Mouse (Mus musculus) kidney, adult 2 months (tissue): ENCODE data around the gene Nek10. TPM values are rescaled to one million over a fixed set of nuclear protein-coding genes. Genes with fewer than 3 reads are reported as not detected.
A peak's percentile ranks its signal among the peaks of the same experiment; 100 is the strongest.
"Not testable (repeated sequence)": the region's sequence is repeated elsewhere in the genome, so short reads cannot be mapped to it uniquely, and the experiment has no call there.

Experiments used
- DNase-seq: peaks from one replicate; pipeline ENCODE4 v3.0.0; 2021
- H3K27ac ChIP-seq: fragments of 200-500 bp; 2 replicates; pipeline ENCODE4 v1.5.1; 2012; ENCODE audit warnings: low read depth, low read length, control low read depth, inconsistent platforms; ENCODE audit not compliant: insufficient read depth
- H3K27me3 ChIP-seq: fragments of 200-500 bp; replicated peaks from 2 replicates; pipeline ENCODE4 v1.6.1; 2012; ENCODE audit warnings: mild to moderate bottlenecking, moderate library complexity, low read length, inconsistent platforms; ENCODE audit not compliant: control insufficient read depth, insufficient read depth
- H3K36me3 ChIP-seq: fragments of 200-500 bp; 2 replicates; pipeline ENCODE4 v1.6.1; 2012; ENCODE audit warnings: mild to moderate bottlenecking, moderate library complexity, low read length, inconsistent platforms; ENCODE audit not compliant: control insufficient read depth, insufficient read depth
- H3K4me1 ChIP-seq: fragments of 200-500 bp; 2 replicates; pipeline ENCODE4 v1.6.1; 2011; ENCODE audit warnings: low read length; ENCODE audit not compliant: control insufficient read depth, insufficient read depth
- H3K4me3 ChIP-seq: fragments of 200-500 bp; 2 replicates; pipeline ENCODE4 v1.5.1; 2011; ENCODE audit warnings: mild to moderate bottlenecking, low read depth, low read length, control low read depth; ENCODE audit not compliant: insufficient read depth
- CTCF ChIP-seq: fragments of 200-500 bp; conservative IDR thresholded peaks from 2 replicates; pipeline ENCODE4 v1.5.1; 2011; ENCODE audit warnings: low read depth, mild to moderate bottlenecking, control low read depth, low read length, moderate library complexity, mixed read lengths; ENCODE audit not compliant: insufficient read depth, insufficient read length
- POLR2A ChIP-seq: fragments of 200-500 bp; IDR thresholded peaks from one replicate; pipeline ENCODE4 v1.6.1; 2011; ENCODE audit warnings: low read depth, low read length, control low read depth
- WGBS: fragments of 180-500 bp; shearing (Covaris S2); methylation state at CpG from one replicate; pipeline ENCODE4 v1.1.7; 2018; 5-methylcytosine and 5-hydroxymethylcytosine counted together
- polyA plus RNA-seq: library from polyadenylated mRNA; depleted of rRNA; stranded (reverse); fragments of >200 nt; gene quantifications from 2 replicates; pipeline ENCODE4 v1.2.3, GENCODE M21; 2012; rRNA removed

Nek10 gene
- polyA plus RNA-seq, 1 experiment = not detected

GRCm38 (mm10) chr14:14991642-14992041 is 188.4 kb downstream of the Nek10 start:
- WGBS = 85% methylated on average over 2 of the region's 2 CpGs
- no peak for TF ChIP-seq POLR2A
- DNase-seq = no peak

GRCm38 (mm10) chr14:15011408-15011807 is 208.2 kb downstream of the Nek10 start:
- Histone ChIP-seq H3K4me1 (no peaks in the 10 kb centered on the region), H3K27ac (no peak overlapping the region), H3K27me3 (no peaks in the 10 kb centered on the region), H3K4me3 (no peak overlapping the region), H3K36me3 (no peaks in the 10 kb centered on the region)
- 70% methylated on average over 4 of the region's 4 CpGs for WGBS
- DNase-seq = no peak
- TF ChIP-seq CTCF = no peak
- no peak for TF ChIP-seq POLR2A

More at GRCm38 (mm10) chr14:14991642-14992041, 188.4 kb downstream of the Nek10 start:
- Histone ChIP-seq H3K27ac (no peak overlapping the region), H3K27me3 (no peaks in the 10 kb centered on the region), H3K36me3 (no peaks in the 10 kb centered on the region), H3K4me3 (no peak overlapping the region), H3K4me1 (no peaks in the 10 kb centered on the region)

GRCm38 (mm10) chr14:15014799-15015198 is 211.6 kb downstream of the Nek10 start:
- H3K36me3 ChIP-seq = no peaks in the 10 kb centered on the region
- 81% methylated on average over 2 of the region's 2 CpGs for WGBS
- no peaks in the 10 kb centered on the region for H3K4me1 ChIP-seq
- H3K27ac ChIP-seq = no peak overlapping the region
- TF ChIP-seq CTCF (no peak), POLR2A (no peak)
- no peaks in the 10 kb centered on the region for H3K27me3 ChIP-seq
- H3K4me3 ChIP-seq = no peak overlapping the region
- DNase-seq = no peak

- H3K4me3 ChIP-seq, H3K4me1 ChIP-seq, H3K27me3 ChIP-seq, H3K36me3 ChIP-seq, H3K27ac ChIP-seq, DNase-seq: not testable (repeated sequence)
- WGBS = 90% methylated on average over 4 of the region's 4 CpGs
These were observed 227.4 kb downstream of the Nek10 start for GRCm38 (mm10) chr14:15030626-15031025.

- not testable (repeated sequence) for H3K4me3 ChIP-seq, H3K27me3 ChIP-seq, H3K36me3 ChIP-seq
- peaks cover 10% of the 10 kb centered on the region; the same call in 1 of the 2 replicates for H3K4me1 ChIP-seq
- H3K27ac ChIP-seq = peak overlapping the region; percentile 41; the same call in 1 of the 2 replicates
- peak; percentile 76 for DNase-seq
- 40% methylated on average over 8 of the region's 8 CpGs for WGBS
These were observed 231.4 kb downstream of the Nek10 start for GRCm38 (mm10) chr14:15034638-15035037.

GRCm38 (mm10) chr14:15048186-15048585 is 245.0 kb downstream of the Nek10 start:
- TF ChIP-seq POLR2A = no peak
- no peak for TF ChIP-seq CTCF
- DNase-seq = no peak
- WGBS = 64% methylated on average over 4 of the region's 4 CpGs

GRCm38 (mm10) chr14:15061496-15061895 is 258.3 kb downstream of the Nek10 start:
- H3K4me3 ChIP-seq = no peak overlapping the region
- H3K27ac ChIP-seq = no peak overlapping the region
- H3K36me3 ChIP-seq = no peaks in the 10 kb centered on the region
- 63% methylated on average over 2 of the region's 2 CpGs for WGBS
- H3K4me1 ChIP-seq = no peaks in the 10 kb centered on the region
- DNase-seq = no peak
- no peaks in the 10 kb centered on the region for H3K27me3 ChIP-seq
- TF ChIP-seq POLR2A (no peak), CTCF (no peak)

More at GRCm38 (mm10) chr14:15048186-15048585, 245.0 kb downstream of the Nek10 start:
- no peaks in the 10 kb centered on the region for H3K4me1 ChIP-seq
- no peaks in the 10 kb centered on the region for H3K27me3 ChIP-seq
- H3K27ac ChIP-seq = no peak overlapping the region
- no peak overlapping the region for H3K4me3 ChIP-seq
- no peaks in the 10 kb centered on the region for H3K36me3 ChIP-seq

Other genes starting within 250 kb of the Nek10 start
- gene Slc4a7, start 101.1 kb upstream of the Nek10 start, polyA plus RNA-seq = 1.5 and 2.2 TPM in 2 replicates